Mouse (Mus musculus) forebrain, embryonic 14.5 days (tissue): ENCODE results near the gene Cwc27. TPM values are rescaled to one million over a fixed set of nuclear protein-coding genes. Genes with fewer than 3 reads are reported as not detected.
A peak's percentile ranks its signal among the peaks of the same experiment; 100 is the strongest.

Source experiments
- ATAC-seq: fragments of 200-750 bp; cut with Nextera tagmentation; 2 replicates; pipeline ENCODE4 v1.8.0; 2017; ENCODE audit warnings: mild to moderate bottlenecking, moderate library complexity
- DNase-seq: peaks from one replicate; pipeline ENCODE4 v3.0.0-alpha.2; 2015; ENCODE audit warnings: low spot score
- H3K27ac ChIP-seq: fragments of 300-500 bp; sonication (generic); 2 replicates; pipeline ENCODE4 v1.5.1; 2014; ENCODE audit warnings: low read depth, mild to moderate bottlenecking, control low read depth, low read length, moderate library complexity
- H3K27me3 ChIP-seq: fragments of 300-500 bp; sonication (generic); replicated peaks from 2 replicates; pipeline ENCODE4 v1.6.1; 2014; ENCODE audit warnings: low read length, control low read depth, mixed read lengths; ENCODE audit not compliant: control insufficient read depth, insufficient read depth
- H3K36me3 ChIP-seq: fragments of 300-500 bp; sonication (generic); 2 replicates; pipeline ENCODE4 v1.6.1; 2014; ENCODE audit warnings: low read length, control low read depth; ENCODE audit not compliant: control insufficient read depth, insufficient read depth
- H3K4me1 ChIP-seq: fragments of 300-500 bp; sonication (generic); 2 replicates; pipeline ENCODE4 v1.6.1; 2014; ENCODE audit warnings: antibody characterized with exemption, low read length, control low read depth; ENCODE audit not compliant: control insufficient read depth, insufficient read depth
- H3K4me2 ChIP-seq: fragments of 300-500 bp; sonication (generic); 2 replicates; pipeline ENCODE4 v1.6.1; 2014; ENCODE audit warnings: mild to moderate bottlenecking, control low read depth, low read length
- H3K4me3 ChIP-seq: fragments of 300-500 bp; sonication (generic); 2 replicates; pipeline ENCODE4 v1.5.1; 2014; ENCODE audit warnings: low read depth, low read length, control low read depth
- H3K9ac ChIP-seq: fragments of 300-500 bp; sonication (generic); 2 replicates; pipeline ENCODE4 v1.6.1; 2014; ENCODE audit warnings: mild to moderate bottlenecking, low read length, control low read depth, moderate library complexity
- H3K9me3 ChIP-seq: fragments of 300-500 bp; sonication (generic); replicated peaks from 2 replicates; pipeline ENCODE4 v1.6.1; 2016; ENCODE audit warnings: low read length, control low read depth, mixed read lengths; ENCODE audit not compliant: control insufficient read depth
- WGBS: fragments of 180-500 bp; shearing (Covaris S2); extraction: QIAGEN DNeasy Blood & Tissue Kit; methylation state at CpG from one replicate; pipeline ENCODE4 v1.1.7; 2014; 5-methylcytosine and 5-hydroxymethylcytosine counted together
- polyA plus RNA-seq: library from polyadenylated mRNA; unstranded; fragments of >200 nt; fragmentation: Nextera tagmentation; extraction: Ambion mirVana; gene quantifications from 2 replicates; pipeline ENCODE4 v1.2.1, GENCODE M21; 2014

Cwc27 gene
- polyA plus RNA-seq, 1 experiment from 2014 or later = 21.5 TPM

DNA sequence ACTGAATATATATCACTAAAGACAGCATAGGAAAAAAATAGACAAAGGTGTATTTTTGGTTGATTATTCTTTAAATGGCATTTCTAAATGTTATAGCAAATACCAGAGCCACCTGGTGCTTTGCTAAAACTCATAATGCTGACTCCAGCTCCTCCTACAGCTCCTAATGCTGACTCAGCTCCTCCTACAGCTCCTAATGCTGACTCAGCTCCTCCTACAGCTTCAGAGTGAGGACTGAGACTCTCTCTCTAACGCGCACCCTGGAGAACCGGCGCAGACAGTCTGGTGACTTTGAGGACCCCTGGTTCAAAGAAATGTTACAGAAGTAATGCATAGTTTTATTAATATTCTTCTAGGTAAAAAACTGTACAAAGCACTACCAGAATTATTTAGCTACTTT lies 74.1 kb downstream of the Cwc27 start:
- 95% methylated on average over 4 of the region's 4 CpGs for WGBS
- DNase-seq (no peak), ATAC-seq (no peak)
- no peaks in the 10 kb centered on the region for H3K9me3 ChIP-seq
- H3K4me3 ChIP-seq = no peak overlapping the region
- no peaks in the 10 kb centered on the region for H3K27me3 ChIP-seq
- H3K4me2 ChIP-seq = no peak overlapping the region
- H3K27ac ChIP-seq = no peak overlapping the region
- H3K9ac ChIP-seq = no peak overlapping the region
- H3K36me3 ChIP-seq = no peaks in the 10 kb centered on the region
- H3K4me1 ChIP-seq = no peaks in the 10 kb centered on the region

GRCm38 (mm10) chr13:104729261-104730046 lies 87.5 kb downstream of the Cwc27 start:
- Histone ChIP-seq H3K9ac (no peak overlapping the region), H3K4me1 (no peaks in the 10 kb centered on the region), H3K27ac (no peak overlapping the region), H3K27me3 (no peaks in the 10 kb centered on the region), H3K9me3 (no peaks in the 10 kb centered on the region), H3K4me3 (no peak overlapping the region), H3K36me3 (no peaks in the 10 kb centered on the region), H3K4me2 (no peak overlapping the region)
- WGBS = 66% methylated on average over 3 of the region's 3 CpGs
- DNase-seq = peak; percentile 10
- ATAC-seq = no peak

GRCm38 (mm10) chr13:104727681-104728080 lies 89.3 kb downstream of the Cwc27 start:
- no peaks in the 10 kb centered on the region for H3K27me3 ChIP-seq
- DNase-seq = no peak

GRCm38 (mm10) chr13:104720133-104720532 lies 96.8 kb downstream of the Cwc27 start:
- no peak for DNase-seq
- ATAC-seq = no peak

More at GRCm38 (mm10) chr13:104727681-104728080, 89.3 kb downstream of the Cwc27 start:
- no peaks in the 10 kb centered on the region for H3K36me3 ChIP-seq
- H3K9ac ChIP-seq = no peak overlapping the region
- no peak overlapping the region for H3K4me2 ChIP-seq
- no peak overlapping the region for H3K4me3 ChIP-seq
- 95% methylated on average over 2 of the region's 2 CpGs for WGBS
- no peak for ATAC-seq
- no peak overlapping the region for H3K27ac ChIP-seq
- no peaks in the 10 kb centered on the region for H3K9me3 ChIP-seq
- H3K4me1 ChIP-seq = no peaks in the 10 kb centered on the region

GRCm38 (mm10) chr13:104694612-104695355 lies 122.2 kb downstream of the Cwc27 start:
- H3K9me3 ChIP-seq = no peaks in the 10 kb centered on the region
- peak; percentile 94 for ATAC-seq
- no peak overlapping the region for H3K4me2 ChIP-seq
- peaks cover 4% of the 10 kb centered on the region; the same call in 1 of the 2 replicates for H3K4me1 ChIP-seq
- no peak overlapping the region for H3K9ac ChIP-seq
- WGBS = 38% methylated on average over 6 of the region's 6 CpGs
- peak; percentile 87 for DNase-seq
- no peaks in the 10 kb centered on the region for H3K36me3 ChIP-seq
- no peaks in the 10 kb centered on the region for H3K27me3 ChIP-seq
- no peak overlapping the region for H3K4me3 ChIP-seq
- no peak overlapping the region for H3K27ac ChIP-seq

More at GRCm38 (mm10) chr13:104720133-104720532, 96.8 kb downstream of the Cwc27 start:
- H3K9me3 ChIP-seq = no peaks in the 10 kb centered on the region
- H3K9ac ChIP-seq = no peak overlapping the region
- no peak overlapping the region for H3K27ac ChIP-seq
- H3K36me3 ChIP-seq = no peaks in the 10 kb centered on the region
- WGBS = 88% methylated on average over 5 of the region's 5 CpGs
- H3K27me3 ChIP-seq = no peaks in the 10 kb centered on the region
- H3K4me2 ChIP-seq = no peak overlapping the region
- H3K4me3 ChIP-seq = no peak overlapping the region
- H3K4me1 ChIP-seq = no peaks in the 10 kb centered on the region

DNA sequence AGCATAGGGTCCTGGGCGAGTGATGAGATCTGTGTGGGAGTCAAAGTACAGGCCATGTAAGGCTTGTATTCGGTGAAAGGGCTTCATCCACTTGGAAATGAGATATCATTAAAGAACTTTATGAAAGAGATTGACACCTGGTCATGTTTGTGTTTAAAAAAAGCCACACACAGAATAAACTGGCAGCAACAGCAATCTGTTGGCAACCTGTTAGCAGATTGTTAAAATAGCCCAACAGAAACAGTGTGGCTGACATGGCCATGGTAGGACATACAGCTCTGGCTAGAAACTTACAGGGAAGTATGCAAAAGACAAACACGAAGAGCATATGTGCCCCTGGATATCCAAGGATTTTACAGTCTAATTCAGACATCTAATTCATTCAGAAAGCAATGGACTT lies 124.2 kb downstream of the Cwc27 start:
- Histone ChIP-seq H3K27me3 (no peaks in the 10 kb centered on the region), H3K9ac (no peak overlapping the region), H3K9me3 (no peaks in the 10 kb centered on the region), H3K4me2 (no peak overlapping the region), H3K4me1 (peaks cover 4% of the 10 kb centered on the region; the same call in 1 of the 2 replicates), H3K4me3 (no peak overlapping the region), H3K27ac (no peak overlapping the region), H3K36me3 (no peaks in the 10 kb centered on the region)
- DNase-seq (no peak), ATAC-seq (no peak)
- 82% methylated on average over 3 of the region's 3 CpGs for WGBS

GRCm38 (mm10) chr13:104685537-104685936 lies 131.4 kb downstream of the Cwc27 start:
- H3K4me2 ChIP-seq = no peak overlapping the region
- H3K27me3 ChIP-seq = no peaks in the 10 kb centered on the region
- no peaks in the 10 kb centered on the region for H3K9me3 ChIP-seq
- H3K9ac ChIP-seq = no peak overlapping the region
- ATAC-seq (no peak), DNase-seq (no peak)
- no peaks in the 10 kb centered on the region for H3K36me3 ChIP-seq
- WGBS = 80% methylated on average over 2 of the region's 2 CpGs
- no peak overlapping the region for H3K4me3 ChIP-seq
- H3K4me1 ChIP-seq = no peaks in the 10 kb centered on the region
- H3K27ac ChIP-seq = no peak overlapping the region

DNA sequence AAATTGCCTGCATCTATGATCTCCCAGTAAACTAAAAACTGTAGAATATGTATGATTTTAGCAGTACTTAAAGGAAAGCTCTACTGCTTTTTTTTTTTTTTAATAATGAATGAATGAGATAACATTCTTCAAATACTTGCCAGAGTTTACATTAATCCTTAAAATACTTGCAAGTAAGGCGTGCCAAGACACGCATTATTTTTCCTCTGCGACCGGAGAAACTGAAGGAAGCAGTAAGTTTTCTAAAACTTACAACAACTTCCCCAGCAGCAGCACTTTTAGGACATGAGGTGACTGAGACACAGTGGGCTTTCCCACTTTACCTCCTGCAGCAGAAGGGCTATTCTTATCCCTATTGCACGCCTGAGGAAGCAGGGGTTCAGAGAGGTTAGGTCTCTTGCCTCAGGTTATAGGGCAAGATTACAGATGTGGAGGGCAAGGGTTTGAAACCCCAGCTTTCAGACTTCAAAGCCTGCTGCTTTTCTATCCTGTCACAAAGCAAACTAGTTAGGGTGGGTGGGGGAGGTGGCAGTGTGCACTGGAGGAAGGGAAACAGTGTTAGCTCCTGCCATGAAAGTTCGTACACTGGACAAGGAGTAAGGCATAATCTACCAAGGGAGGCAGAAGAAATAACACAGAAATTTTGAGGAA lies 132.5 kb downstream of the Cwc27 start:
- WGBS = 48% methylated on average over 6 of the region's 6 CpGs
- H3K9me3 ChIP-seq = no peaks in the 10 kb centered on the region
- H3K36me3 ChIP-seq = no peaks in the 10 kb centered on the region
- ATAC-seq (no peak), DNase-seq (no peak)
- no peaks in the 10 kb centered on the region for H3K27me3 ChIP-seq
- no peaks in the 10 kb centered on the region for H3K4me1 ChIP-seq
- no peak overlapping the region for H3K27ac ChIP-seq
- no peak overlapping the region for H3K4me3 ChIP-seq
- H3K4me2 ChIP-seq = no peak overlapping the region
- no peak overlapping the region for H3K9ac ChIP-seq
